Mouse (Mus musculus) G1E (cell line): Measurements from ENCODE around the gene Poldip2. TPM values are rescaled to one million over a fixed set of nuclear protein-coding genes. Genes with fewer than 3 reads are reported as not detected.
A peak's percentile ranks its signal among the peaks of the same experiment; 100 is the strongest.

Source experiments
- ATAC-seq: 2 replicates; pipeline ENCODE4 v1.8.0; 2016; ENCODE audit warnings: mild to moderate bottlenecking; ENCODE audit not compliant: insufficient number of reproducible peaks, poor library complexity, low FRiP score, severe bottlenecking; ENCODE audit errors: extremely low read depth
- DNase-seq: peaks from one replicate; pipeline ENCODE4 v3.0.0; 2012; ENCODE audit warnings: low spot score
- H3K27me3 ChIP-seq: 2 replicates; pipeline ENCODE4 v1.6.1; 2012; ENCODE audit warnings: mild to moderate bottlenecking, low read length, inconsistent platforms; ENCODE audit not compliant: insufficient read depth
- H3K36me3 ChIP-seq: replicated peaks from 2 replicates; pipeline ENCODE3; 2012; ENCODE audit warnings: mild to moderate bottlenecking, inconsistent platforms
- H3K4me1 ChIP-seq: 2 replicates; pipeline ENCODE4 v1.6.1; 2012; ENCODE audit warnings: low read depth, low read length, inconsistent platforms, mixed read lengths; ENCODE audit not compliant: insufficient read depth
- H3K4me3 ChIP-seq: 2 replicates; pipeline ENCODE4 v1.5.1; 2012; ENCODE audit warnings: low read depth, mild to moderate bottlenecking, inconsistent platforms, low read length, moderate library complexity, mixed read lengths
- H3K9me3 ChIP-seq: replicated peaks from 2 replicates; pipeline ENCODE4 v1.6.1; 2012; ENCODE audit warnings: inconsistent platforms
- CTCF ChIP-seq: IDR thresholded peaks from 2 replicates; pipeline ENCODE4 v1.5.1; 2012; ENCODE audit warnings: low read depth, low read length, inconsistent platforms, mixed read lengths
- GATA1 ChIP-seq: IDR thresholded peaks from 2 replicates; pipeline ENCODE4 v1.6.1; 2012; ENCODE audit warnings: borderline replicate concordance, low read length, inconsistent platforms, mixed read lengths
- GATA2 ChIP-seq: IDR thresholded peaks from 2 replicates; pipeline ENCODE4 v1.6.1; 2012; ENCODE audit warnings: low read depth, low read length, inconsistent platforms, borderline replicate concordance
- POLR2AphosphoS5 ChIP-seq: IDR thresholded peaks from 2 replicates; pipeline ENCODE4 v1.6.1; 2012; ENCODE audit warnings: low read depth, low read length, inconsistent platforms; ENCODE audit not compliant: insufficient replicate concordance
- TAL1 ChIP-seq: conservative IDR thresholded peaks from 2 replicates; pipeline ENCODE4 v1.6.1; 2012; ENCODE audit warnings: low read depth, low read length, inconsistent platforms, mixed read lengths
- polyA plus RNA-seq: library from polyadenylated mRNA; stranded (reverse); fragments of >175 nt; gene quantifications from 2 replicates; pipeline ENCODE4 v1.2.3, GENCODE M21; 2012
- total RNA-seq, 2 experiments: library from RNA; stranded (forward) in 1 of 2; stranded (reverse) in 1 of 2; fragments of 200-1000 nt in 1 of 2; fragments of >200 nt in 1 of 2; fragmentation: Nextera tagmentation in 1 of 2; gene quantifications; 2 replicates each; pipeline ENCODE4 v1.2.3; 2014 to 2017

Gene Poldip2
- total and polyA plus RNA-seq, 3 experiments, result 62.0 to 72.5 (median 66.1) TPM

DNA sequence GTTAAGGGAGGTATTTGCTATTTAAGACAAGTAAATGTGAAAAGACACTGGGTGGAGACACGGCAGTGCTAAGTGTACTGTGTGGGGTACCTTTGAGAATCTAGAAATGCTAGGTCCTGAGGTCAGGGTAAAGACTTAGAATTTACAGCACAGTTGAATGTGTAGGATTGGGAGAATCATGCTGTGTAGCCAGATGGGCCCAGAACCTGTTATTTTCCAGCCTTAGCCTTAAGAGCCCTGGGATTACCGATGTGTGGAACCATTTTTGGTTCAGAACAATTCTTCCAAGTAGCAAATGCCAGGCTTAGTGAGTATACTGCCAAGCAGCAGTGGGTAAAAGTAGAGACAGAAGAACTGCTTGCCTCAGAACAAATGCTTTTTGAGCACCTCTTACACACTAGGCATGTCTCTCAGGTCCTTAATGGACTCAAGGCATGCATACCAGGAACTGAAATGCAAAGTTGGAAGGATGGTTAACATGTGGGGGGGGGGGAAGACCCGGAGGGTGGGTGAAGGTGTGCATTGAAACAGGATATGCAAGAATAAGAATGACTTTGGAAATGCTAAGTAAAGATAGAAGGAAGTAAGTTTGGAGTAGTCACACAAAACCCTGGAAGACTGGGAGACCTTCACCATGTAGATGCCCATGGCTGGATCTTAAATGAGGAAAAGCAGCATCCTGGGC lies 1.3 kb downstream of the Poldip2 start:
- H3K9me3 ChIP-seq, result no peaks in the 10 kb centered on the region
- H3K4me3 ChIP-seq, result peak overlapping the region; percentile 91
- no peak for ATAC-seq
- no peak for TF ChIP-seq TAL1
- no peak for TF ChIP-seq POLR2AphosphoS5
- no peak for TF ChIP-seq GATA2
- no peak for TF ChIP-seq CTCF
- TF ChIP-seq GATA1, result no peak
- H3K27me3 ChIP-seq, result no peaks in the 10 kb centered on the region
- no peak for DNase-seq
- H3K4me1 ChIP-seq, result peaks cover 36% of the 10 kb centered on the region
- H3K36me3 ChIP-seq, result peaks cover 64% of the 10 kb centered on the region

DNA sequence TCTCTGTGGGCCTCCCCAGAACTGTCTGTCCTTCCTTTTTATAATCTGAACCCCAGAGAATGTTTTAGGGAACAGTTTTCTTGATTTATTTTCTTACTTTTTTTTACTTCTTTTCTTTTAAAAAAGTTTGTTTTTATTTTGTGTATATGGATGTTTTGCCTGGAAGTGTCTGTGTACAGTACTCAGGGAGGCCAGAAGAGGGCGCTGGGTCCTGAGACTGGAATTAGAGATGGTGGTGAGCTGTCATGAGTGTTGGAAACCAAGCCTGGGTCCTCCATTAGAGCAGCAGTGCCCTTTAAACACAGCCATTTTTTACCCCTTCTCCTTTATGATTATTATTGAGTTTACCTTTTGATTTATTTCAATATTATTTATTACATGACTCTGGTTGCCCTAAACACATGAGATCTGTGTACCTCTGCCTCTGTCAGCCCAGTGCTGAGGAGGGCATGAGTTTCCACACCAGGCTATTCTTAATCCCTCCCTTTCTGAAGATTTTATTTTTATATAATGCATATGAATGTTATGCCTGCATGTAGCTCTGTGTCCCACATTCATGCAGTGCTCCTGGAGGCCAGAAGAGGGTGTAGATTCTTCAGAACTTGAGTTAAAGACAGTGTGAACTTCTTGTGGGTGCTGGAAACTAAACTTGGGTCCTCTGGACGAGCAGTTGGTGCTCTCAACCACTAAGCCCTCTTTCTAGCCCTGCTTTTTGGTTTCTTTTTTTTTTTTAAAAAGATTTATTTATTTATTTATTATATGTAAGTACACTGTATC lies 3.7 kb downstream of the Poldip2 start:
- H3K27me3 ChIP-seq, result no peaks in the 10 kb centered on the region
- H3K4me1 ChIP-seq, result peaks cover 37% of the 10 kb centered on the region
- H3K4me3 ChIP-seq, result no peak overlapping the region
- peaks cover 70% of the 10 kb centered on the region for H3K36me3 ChIP-seq
- H3K9me3 ChIP-seq, result no peaks in the 10 kb centered on the region
- DNase-seq (no peak), ATAC-seq (no peak)
- TF ChIP-seq TAL1 (no peak), POLR2AphosphoS5 (no peak), GATA1 (no peak), GATA2 (no peak), CTCF (no peak)

DNA sequence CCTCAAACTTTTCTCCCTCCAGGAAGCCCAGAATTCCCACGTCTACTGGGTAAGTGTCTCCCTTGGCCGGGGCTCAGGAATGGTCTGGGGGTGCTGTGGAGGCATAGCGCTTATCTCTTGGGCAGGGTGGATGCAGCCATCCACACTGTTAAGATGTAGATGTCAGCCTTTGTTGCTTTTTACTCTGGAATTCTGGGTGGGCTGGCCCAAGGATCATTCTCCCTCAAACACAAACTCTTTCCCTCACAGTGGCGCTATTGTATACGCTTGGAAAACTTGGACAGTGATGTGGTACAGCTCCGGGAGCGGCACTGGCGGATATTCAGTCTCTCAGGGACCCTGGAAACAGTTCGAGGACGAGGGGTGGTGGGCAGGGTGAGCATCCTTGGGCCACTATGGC lies 6.9 kb downstream of the Poldip2 start:
- ATAC-seq (no peak), DNase-seq (no peak)
- Histone ChIP-seq H3K36me3 (peaks cover 95% of the 10 kb centered on the region), H3K4me3 (no peak overlapping the region), H3K27me3 (no peaks in the 10 kb centered on the region), H3K9me3 (no peaks in the 10 kb centered on the region), H3K4me1 (peaks cover 21% of the 10 kb centered on the region)
- TF ChIP-seq POLR2AphosphoS5 (no peak), GATA1 (no peak), TAL1 (no peak), GATA2 (no peak), CTCF (no peak)

DNA sequence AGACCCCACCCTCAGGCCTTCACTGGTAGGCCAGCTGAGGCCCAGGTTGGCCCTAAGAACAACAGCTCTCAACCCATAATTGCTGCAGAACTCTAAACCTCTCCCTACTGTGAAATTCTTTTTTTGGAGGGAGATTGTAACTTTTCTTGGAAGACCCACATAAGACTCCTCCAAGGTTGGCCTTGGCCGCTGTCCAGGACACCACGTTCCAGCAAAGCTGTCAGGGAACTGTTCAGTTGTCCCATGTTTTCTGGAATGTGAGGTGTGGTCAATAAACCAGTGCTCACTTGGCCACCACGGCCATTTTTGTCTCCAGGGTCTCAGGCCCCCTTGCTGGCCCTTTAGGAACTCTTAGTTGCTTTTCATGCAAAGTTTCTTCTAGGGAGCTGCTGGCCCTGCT lies 9.9 kb downstream of the Poldip2 start:
- H3K27me3 ChIP-seq, result no peaks in the 10 kb centered on the region
- H3K4me3 ChIP-seq, result no peak overlapping the region
- peaks cover 96% of the 10 kb centered on the region for H3K36me3 ChIP-seq
- TF ChIP-seq POLR2AphosphoS5 (no peak), GATA1 (no peak), CTCF (no peak), GATA2 (no peak), TAL1 (no peak)
- no peak for DNase-seq
- no peaks in the 10 kb centered on the region for H3K9me3 ChIP-seq
- no peak for ATAC-seq
- H3K4me1 ChIP-seq, result peaks cover 9% of the 10 kb centered on the region

DNA sequence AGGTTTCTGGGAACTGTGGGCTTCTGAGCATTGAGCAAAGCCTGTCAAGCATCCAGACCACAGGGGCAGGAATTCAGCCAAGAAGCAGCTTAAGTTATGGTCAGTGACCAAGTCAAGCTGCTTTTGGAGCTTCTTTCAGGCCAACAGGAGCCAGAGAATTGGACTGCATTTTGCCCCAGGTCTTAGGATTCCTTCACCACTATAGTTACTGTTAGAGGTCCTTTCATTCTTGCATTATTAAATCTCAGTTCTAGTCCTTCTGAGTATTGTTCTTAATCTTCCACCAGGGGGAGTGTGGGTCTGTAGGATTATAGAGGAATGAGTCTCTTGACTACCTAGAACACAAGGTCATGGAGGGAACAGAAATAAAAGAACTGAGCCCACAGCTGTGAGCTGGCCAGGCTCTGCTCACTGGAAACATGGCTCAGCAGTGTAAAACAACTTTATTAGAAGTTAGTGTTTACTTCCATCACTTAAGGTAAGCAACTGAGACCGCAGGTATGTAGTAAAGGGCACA lies 10.5 kb downstream of the Poldip2 start:
- Histone ChIP-seq H3K9me3 (no peaks in the 10 kb centered on the region), H3K4me1 (peaks cover 9% of the 10 kb centered on the region), H3K4me3 (no peak overlapping the region), H3K36me3 (peaks cover 100% of the 10 kb centered on the region), H3K27me3 (no peaks in the 10 kb centered on the region)
- DNase-seq (no peak), ATAC-seq (no peak)
- no peak for TF ChIP-seq CTCF
- TF ChIP-seq GATA1, result no peak
- no peak for TF ChIP-seq GATA2
- no peak for TF ChIP-seq TAL1
- TF ChIP-seq POLR2AphosphoS5, result no peak

DNA sequence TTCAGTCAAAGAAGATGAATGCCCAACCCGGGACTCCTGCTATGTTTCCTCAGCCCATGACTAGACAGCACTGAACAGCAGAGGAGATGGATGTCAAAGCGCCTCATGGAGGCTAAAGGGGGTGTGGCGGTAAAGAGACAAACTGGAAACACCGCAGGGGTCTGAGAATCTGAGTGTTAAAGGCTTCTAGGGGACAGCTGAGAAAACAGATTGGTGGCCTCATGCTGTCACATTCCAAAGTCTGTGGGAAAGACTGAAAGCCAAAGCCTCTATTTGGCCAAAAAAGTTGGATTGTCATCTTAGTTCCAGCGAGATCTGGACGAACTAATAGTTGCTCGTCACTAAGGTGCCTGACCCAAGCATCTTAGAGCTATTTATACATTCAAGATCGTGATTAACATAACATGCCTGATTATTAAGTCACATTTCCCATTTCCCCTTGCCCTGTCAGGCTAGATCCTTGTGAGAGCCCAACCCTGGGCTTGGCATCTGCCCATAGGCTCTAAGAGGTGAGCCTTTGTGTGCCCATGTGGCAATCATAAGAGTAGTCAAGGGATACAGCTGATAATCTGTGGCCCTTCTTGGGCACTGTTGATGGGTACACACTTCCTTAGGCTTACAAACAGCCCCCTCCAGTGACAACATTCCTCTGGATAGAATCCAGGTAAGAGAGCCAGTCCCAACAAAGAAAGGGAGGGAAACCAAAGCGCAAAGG lies 11.4 kb downstream of the Poldip2 start:
- H3K4me1 ChIP-seq, result peaks cover 12% of the 10 kb centered on the region
- ATAC-seq (no peak), DNase-seq (no peak)
- no peak overlapping the region for H3K4me3 ChIP-seq
- H3K36me3 ChIP-seq, result peaks cover 100% of the 10 kb centered on the region
- no peaks in the 10 kb centered on the region for H3K27me3 ChIP-seq
- no peaks in the 10 kb centered on the region for H3K9me3 ChIP-seq
- no peak for TF ChIP-seq GATA2
